Mouse (Mus musculus) layer of hippocampus, postnatal 25 days (tissue): ENCODE measurements around the gene 4930432M17Rik. TPM values are rescaled to one million over a fixed set of nuclear protein-coding genes. Genes with fewer than 3 reads are reported as not detected.

Experiments used
- DNase-seq, 2 experiments: peaks; one replicate each; pipeline ENCODE4 v3.0.0; 2022; ENCODE audit warnings: mixed read lengths in 2 of 2, low spot score in 1 of 2; ENCODE audit errors: extremely low spot score in 1 of 2
- total RNA-seq, 2 experiments: library from RNA; stranded (reverse); gene quantifications; 2 replicates each; pipeline ENCODE4 v1.2.3; 2021

The 4930432M17Rik gene
- total RNA-seq, result not detected

GRCm38 (mm10) chr3:121670462-121670861 lies at the start of gene 4930432M17Rik:
Gene 4930432M17Rik, plus strand, starts transcription at chr3:121670762.
- DNase-seq, result no peak

- DNase-seq, result no peak
Measured at GRCm38 (mm10) chr3:121625662-121626061, 44.9 kb upstream of the 4930432M17Rik start.

GRCm38 (mm10) chr3:121626273-121626672 lies 44.3 kb upstream of the 4930432M17Rik start:
- no peak for DNase-seq

- DNase-seq, result no peak
Measured at GRCm38 (mm10) chr3:121628245-121628644, 42.3 kb upstream of the 4930432M17Rik start.

GRCm38 (mm10) chr3:121630626-121631025 lies 39.9 kb upstream of the 4930432M17Rik start:
- no peak for DNase-seq

GRCm38 (mm10) chr3:121634963-121635362 lies 35.6 kb upstream of the 4930432M17Rik start:
- no peak for DNase-seq

GRCm38 (mm10) chr3:121635505-121635904 lies 35.1 kb upstream of the 4930432M17Rik start:
- DNase-seq, result no peak

- DNase-seq, result peak in 1 of 2 experiments; percentile 55
Measured at GRCm38 (mm10) chr3:121636315-121636714, 34.2 kb upstream of the 4930432M17Rik start.

- no peak for DNase-seq
Measured at GRCm38 (mm10) chr3:121636748-121637147, 33.8 kb upstream of the 4930432M17Rik start.

- DNase-seq, result no peak
Measured at GRCm38 (mm10) chr3:121637792-121638191, 32.8 kb upstream of the 4930432M17Rik start.

GRCm38 (mm10) chr3:121638241-121638640 lies 32.3 kb upstream of the 4930432M17Rik start:
- DNase-seq, result no peak

GRCm38 (mm10) chr3:121640611-121641010 lies 30.0 kb upstream of the 4930432M17Rik start:
- no peak for DNase-seq

- no peak for DNase-seq
Measured at GRCm38 (mm10) chr3:121643236-121643635, 27.3 kb upstream of the 4930432M17Rik start.

- no peak for DNase-seq
Measured at GRCm38 (mm10) chr3:121645447-121645846, 25.1 kb upstream of the 4930432M17Rik start.

GRCm38 (mm10) chr3:121646364-121647048 lies 24.1 kb upstream of the 4930432M17Rik start:
- DNase-seq, result no peak

- no peak for DNase-seq
Measured at GRCm38 (mm10) chr3:121648238-121648778, 22.3 kb upstream of the 4930432M17Rik start.

- DNase-seq, result no peak
Measured at GRCm38 (mm10) chr3:121650052-121650671, 20.4 kb upstream of the 4930432M17Rik start.

- no peak for DNase-seq
Measured at GRCm38 (mm10) chr3:121651710-121652109, 18.9 kb upstream of the 4930432M17Rik start.

GRCm38 (mm10) chr3:121652186-121652585 lies 18.4 kb upstream of the 4930432M17Rik start:
- DNase-seq, result no peak

- DNase-seq, result no peak
Measured at GRCm38 (mm10) chr3:121656922-121657321, 13.6 kb upstream of the 4930432M17Rik start.

- no peak for DNase-seq
Measured at GRCm38 (mm10) chr3:121662705-121663469, 7.7 kb upstream of the 4930432M17Rik start.
